Mouse (Mus musculus): Measurements from ENCODE around the gene Cds1.
"Not testable (repeated sequence)": the region's sequence is repeated elsewhere in the genome, so short reads cannot be mapped to it uniquely, and the experiment has no call there.

Gene Cds1

GRCm38 (mm10) chr5:101826531-101826970, 61.6 kb downstream of the Cds1 start:
- DNase-seq (ENCODE audit: low read depth in 1 of 2, low spot score in 2 of 2) = no peak

- no peak for DNase-seq (ENCODE audit: low read depth in 1 of 2, low spot score in 2 of 2)
Measured at GRCm38 (mm10) chr5:101827477-101827876, 62.5 kb downstream of the Cds1 start.

- no peak for DNase-seq (ENCODE audit: low read depth in 1 of 2, low spot score in 2 of 2)
Measured at GRCm38 (mm10) chr5:101828932-101829331, 64.0 kb downstream of the Cds1 start.

GRCm38 (mm10) chr5:101830180-101830579, 65.2 kb downstream of the Cds1 start:
- no peak for DNase-seq (ENCODE audit: low read depth in 1 of 2, low spot score in 2 of 2)

GRCm38 (mm10) chr5:101832042-101832441, 67.1 kb downstream of the Cds1 start:
- DNase-seq (ENCODE audit: low read depth in 1 of 2, low spot score in 2 of 2) = no peak

GRCm38 (mm10) chr5:101832991-101833390, 68.1 kb downstream of the Cds1 start:
- no peak for DNase-seq (ENCODE audit: low read depth in 1 of 2, low spot score in 2 of 2)

- no peak for DNase-seq (ENCODE audit: low read depth in 1 of 2, low spot score in 2 of 2)
Measured at GRCm38 (mm10) chr5:101833875-101834274, 68.9 kb downstream of the Cds1 start.

- DNase-seq (ENCODE audit: low read depth in 1 of 2, low spot score in 2 of 2) = no peak
Measured at GRCm38 (mm10) chr5:101836221-101836620, 71.3 kb downstream of the Cds1 start.

- DNase-seq (ENCODE audit: low read depth in 1 of 2, low spot score in 2 of 2) = not testable (repeated sequence)
Measured at GRCm38 (mm10) chr5:101837605-101838004, 72.7 kb downstream of the Cds1 start.

- no peak for DNase-seq (ENCODE audit: low read depth in 1 of 2, low spot score in 2 of 2)
Measured at GRCm38 (mm10) chr5:101840476-101840875, 75.5 kb downstream of the Cds1 start.

GRCm38 (mm10) chr5:101845011-101845410, 80.1 kb downstream of the Cds1 start:
- DNase-seq (ENCODE audit: low read depth in 1 of 2, low spot score in 2 of 2) = no peak

GRCm38 (mm10) chr5:101845930-101846329, 81.0 kb downstream of the Cds1 start:
- no peak for DNase-seq (ENCODE audit: low read depth in 1 of 2, low spot score in 2 of 2)

GRCm38 (mm10) chr5:101847323-101847722, 82.4 kb downstream of the Cds1 start:
- no peak for DNase-seq (ENCODE audit: low read depth in 1 of 2, low spot score in 2 of 2)

GRCm38 (mm10) chr5:101847762-101848161, 82.8 kb downstream of the Cds1 start:
- DNase-seq (ENCODE audit: low read depth in 1 of 2, low spot score in 2 of 2) = no peak

GRCm38 (mm10) chr5:101851133-101851532, 86.2 kb downstream of the Cds1 start:
- no peak for DNase-seq (ENCODE audit: low read depth in 1 of 2, low spot score in 2 of 2)

GRCm38 (mm10) chr5:101852116-101852680, 87.3 kb downstream of the Cds1 start:
- no peak for DNase-seq (ENCODE audit: low read depth in 1 of 2, low spot score in 2 of 2)

- DNase-seq (ENCODE audit: low read depth in 1 of 2, low spot score in 2 of 2) = no peak
Measured at GRCm38 (mm10) chr5:101854100-101854499, 89.2 kb downstream of the Cds1 start.

- DNase-seq (ENCODE audit: low read depth in 1 of 2, low spot score in 2 of 2) = no peak
Measured at GRCm38 (mm10) chr5:101854667-101855066, 89.7 kb downstream of the Cds1 start.

GRCm38 (mm10) chr5:101855475-101855874, 90.5 kb downstream of the Cds1 start:
- DNase-seq (ENCODE audit: low read depth in 1 of 2, low spot score in 2 of 2) = no peak

- DNase-seq (ENCODE audit: low read depth in 1 of 2, low spot score in 2 of 2) = no peak
Measured at GRCm38 (mm10) chr5:101858891-101859436, 94.0 kb downstream of the Cds1 start.

GRCm38 (mm10) chr5:101861786-101862571, 97.0 kb downstream of the Cds1 start:
- DNase-seq (ENCODE audit: low read depth in 1 of 2, low spot score in 2 of 2) = no peak

GRCm38 (mm10) chr5:101862651-101863050, 97.7 kb downstream of the Cds1 start:
- DNase-seq (ENCODE audit: low read depth in 1 of 2, low spot score in 2 of 2) = no peak
